Mouse (Mus musculus) erythroblast, embryonic 14.5 days (primary cell): Measurements from ENCODE around the gene Gm10382.

Source experiments
- GATA1 ChIP-seq: IDR thresholded peaks from 2 replicates; pipeline ENCODE4 v1.6.1; 2012; ENCODE audit warnings: low read length, inconsistent platforms, mixed read lengths
- TAL1 ChIP-seq: IDR thresholded peaks from 3 replicates; pipeline ENCODE4 v1.6.1; 2012; ENCODE audit warnings: low read length, inconsistent platforms, mixed read lengths

GRCm38 (mm10) chr5:125341459-125342090, 47.5 kb upstream of the Gm10382 start:
- peak; percentile 53; the same call in 2 of the 3 replicates for TF ChIP-seq TAL1
- TF ChIP-seq GATA1, result peak; percentile 79
